Mouse (Mus musculus) liver, embryonic 14.5 days (tissue): ENCODE results near the gene Tnip2.

Source experiments
- CTCF ChIP-seq: IDR thresholded peaks from 2 replicates; pipeline ENCODE4 v1.5.1; 2016; ENCODE audit warnings: antibody characterized with exemption, low read depth, control low read depth
- EP300 ChIP-seq: IDR thresholded peaks from 2 replicates; pipeline ENCODE4 v1.6.1; 2016; ENCODE audit warnings: antibody characterized with exemption, low read depth

DNA sequence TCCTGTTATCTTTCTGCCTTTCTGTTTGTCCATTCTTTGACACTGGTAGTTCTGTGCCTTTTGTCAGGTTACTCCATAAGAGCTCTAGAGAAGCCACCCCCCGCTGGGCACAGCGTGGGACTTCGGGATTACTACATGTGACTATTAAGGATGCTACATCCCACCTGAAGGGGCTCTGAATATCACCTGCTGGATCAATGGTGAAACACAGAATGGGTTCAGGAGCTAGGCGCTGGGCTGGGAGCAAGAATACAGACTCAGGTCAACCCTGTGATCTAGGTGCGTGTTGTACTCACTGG, 12.6 kb upstream of the Tnip2 start:
- TF ChIP-seq CTCF, result no peak
- no peak for TF ChIP-seq EP300
